Mouse (Mus musculus) heart, adult 2 months (tissue): ENCODE measurements around the gene Spock2.

Experiments
- CTCF ChIP-seq: fragments of 200-600 bp; IDR thresholded peaks from 2 replicates; pipeline ENCODE4 v1.8.1; 2022; ENCODE audit warnings: antibody characterized with exemption, mild to moderate bottlenecking, moderate library complexity
- EP300 ChIP-seq: fragments of 200-500 bp; IDR thresholded peaks from 2 replicates; pipeline ENCODE4 v1.6.1; 2011; ENCODE audit warnings: low read depth, low read length, control low read depth; ENCODE audit not compliant: insufficient read depth
- POLR2A ChIP-seq: fragments of 200-500 bp; IDR thresholded peaks from 2 replicates; pipeline ENCODE4 v1.6.1; 2011; ENCODE audit warnings: mild to moderate bottlenecking, low read depth, low read length, control low read depth; ENCODE audit not compliant: insufficient read depth

DNA sequence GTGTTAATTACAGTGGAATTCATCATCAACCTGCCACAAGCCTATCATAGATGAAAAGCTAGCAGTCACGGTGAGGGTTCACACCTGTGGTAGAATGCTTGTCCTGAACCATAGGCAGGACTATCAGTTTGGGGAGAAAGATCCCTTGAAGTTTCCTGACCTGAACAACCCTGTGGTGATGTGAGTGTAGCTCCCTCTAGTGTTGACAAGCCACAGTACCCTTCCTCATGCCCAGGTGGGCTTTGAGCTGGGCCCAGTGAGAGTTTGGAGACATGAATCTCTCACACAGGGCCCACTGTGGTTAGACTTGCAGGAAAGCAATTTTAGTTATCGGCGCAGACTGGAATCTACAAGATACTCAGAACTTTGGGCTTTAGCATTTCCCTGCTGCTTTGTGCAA lies 39.5 kb upstream of the Spock2 start:
- TF ChIP-seq CTCF = peak; percentile 83
- TF ChIP-seq POLR2A = no peak
- TF ChIP-seq EP300 = peak; percentile 58; the same call in 1 of the 2 replicates
